Mouse (Mus musculus) lung, embryonic 14.5 days (tissue): Measurements from ENCODE around the gene Pidd1. TPM values are rescaled to one million over a fixed set of nuclear protein-coding genes. Genes with fewer than 3 reads are reported as not detected.
A peak's percentile ranks its signal among the peaks of the same experiment; 100 is the strongest.

Experiments used
- ATAC-seq: fragments of 200-750 bp; cut with Nextera tagmentation; 2 replicates; pipeline ENCODE4 v1.8.0; 2017; ENCODE audit warnings: mild to moderate bottlenecking, moderate TSS enrichment, moderate library complexity; ENCODE audit not compliant: insufficient read depth
- DNase-seq: peaks from one replicate; pipeline ENCODE4 v3.0.0-alpha.2; 2015
- H3K27ac ChIP-seq: fragments of 300-500 bp; sonication (generic); 2 replicates; pipeline ENCODE4 v1.5.1; 2014; ENCODE audit warnings: low read depth, mild to moderate bottlenecking, moderate library complexity
- H3K27me3 ChIP-seq: fragments of 300-500 bp; sonication (generic); 2 replicates; pipeline ENCODE4 v1.6.1; 2014; ENCODE audit warnings: low read length, control low read depth; ENCODE audit not compliant: insufficient read depth
- H3K36me3 ChIP-seq: fragments of 300-500 bp; sonication (generic); 2 replicates; pipeline ENCODE4 v1.6.1; 2014; ENCODE audit warnings: control low read depth; ENCODE audit not compliant: insufficient read depth
- H3K4me1 ChIP-seq: fragments of 300-500 bp; sonication (generic); 2 replicates; pipeline ENCODE4 v1.6.1; 2014; ENCODE audit warnings: antibody characterized with exemption, control low read depth; ENCODE audit not compliant: insufficient read depth
- H3K4me2 ChIP-seq: fragments of 300-500 bp; sonication (generic); 2 replicates; pipeline ENCODE4 v1.6.1; 2014; ENCODE audit warnings: mild to moderate bottlenecking
- H3K4me3 ChIP-seq: fragments of 300-500 bp; sonication (generic); 2 replicates; pipeline ENCODE4 v1.5.1; 2014; ENCODE audit warnings: low read depth, low read length
- H3K9ac ChIP-seq: fragments of 300-500 bp; sonication (generic); 2 replicates; pipeline ENCODE4 v1.6.1; 2014
- H3K9me3 ChIP-seq: fragments of 300-500 bp; sonication (generic); 2 replicates; pipeline ENCODE4 v1.6.1; 2016; ENCODE audit warnings: low read depth, low read length, control low read depth
- CTCF ChIP-seq: IDR thresholded peaks from 2 replicates; pipeline ENCODE4 v1.5.1; 2016; ENCODE audit warnings: antibody characterized with exemption, low read depth
- WGBS: fragments of 180-500 bp; shearing (Covaris S2); extraction: QIAGEN DNeasy Blood & Tissue Kit; methylation state at CpG from one replicate; pipeline ENCODE4 v1.1.7; 2014; 5-methylcytosine and 5-hydroxymethylcytosine counted together
- polyA plus RNA-seq: library from polyadenylated mRNA; unstranded; fragments of >200 nt; fragmentation: Nextera tagmentation; extraction: Ambion mirVana; gene quantifications from 2 replicates; pipeline ENCODE4 v1.2.1, GENCODE M21; 2014

The Pidd1 gene
- polyA plus RNA-seq, 1 experiment from 2014 or later = 14.2 TPM

DNA sequence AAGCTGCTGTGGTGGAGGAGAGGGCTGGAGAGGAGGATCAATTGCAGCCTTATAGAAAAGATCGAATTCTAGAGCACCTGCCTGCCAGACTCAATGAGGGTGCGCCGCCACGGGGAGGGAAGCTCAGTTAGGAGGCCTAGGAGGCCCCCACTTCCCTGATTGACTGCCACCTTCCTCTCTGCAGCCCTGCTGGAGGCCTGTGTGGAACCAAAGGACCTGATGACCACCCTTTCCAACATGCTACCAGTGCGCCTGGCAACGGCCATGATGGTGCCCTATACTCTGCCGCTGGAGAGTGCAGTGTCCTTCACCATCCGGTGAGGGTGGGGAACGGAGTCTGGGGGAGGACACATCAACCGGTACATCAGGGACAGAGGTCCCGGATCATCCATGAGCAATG lies 14.8 kb upstream of the Pidd1 start:
- no peak overlapping the region for H3K4me2 ChIP-seq
- no peaks in the 10 kb centered on the region for H3K9me3 ChIP-seq
- DNase-seq (no peak), ATAC-seq (no peak)
- no peak for TF ChIP-seq CTCF
- WGBS = 92% methylated on average over 11 of the region's 11 CpGs
- H3K36me3 ChIP-seq = peaks cover 11% of the 10 kb centered on the region; the same call in 1 of the 2 replicates
- H3K27me3 ChIP-seq = peaks cover 36% of the 10 kb centered on the region
- H3K9ac ChIP-seq = no peak overlapping the region
- no peak overlapping the region for H3K27ac ChIP-seq
- peaks cover 8% of the 10 kb centered on the region; the same call in 1 of the 2 replicates for H3K4me1 ChIP-seq
- no peak overlapping the region for H3K4me3 ChIP-seq

GRCm38 (mm10) chr7:141457986-141458660 lies 14.3 kb upstream of the Pidd1 start:
- H3K4me1 ChIP-seq = peaks cover 8% of the 10 kb centered on the region; the same call in 1 of the 2 replicates
- H3K27me3 ChIP-seq = peaks cover 31% of the 10 kb centered on the region
- TF ChIP-seq CTCF = peak; percentile 67
- H3K9me3 ChIP-seq = no peaks in the 10 kb centered on the region
- DNase-seq = peak; percentile 57
- H3K36me3 ChIP-seq = peaks cover 11% of the 10 kb centered on the region; the same call in 1 of the 2 replicates
- no peak overlapping the region for H3K9ac ChIP-seq
- 72% methylated on average over 15 of the region's 15 CpGs for WGBS
- no peak overlapping the region for H3K4me3 ChIP-seq
- no peak overlapping the region for H3K27ac ChIP-seq
- no peak for ATAC-seq
- no peak overlapping the region for H3K4me2 ChIP-seq

DNA sequence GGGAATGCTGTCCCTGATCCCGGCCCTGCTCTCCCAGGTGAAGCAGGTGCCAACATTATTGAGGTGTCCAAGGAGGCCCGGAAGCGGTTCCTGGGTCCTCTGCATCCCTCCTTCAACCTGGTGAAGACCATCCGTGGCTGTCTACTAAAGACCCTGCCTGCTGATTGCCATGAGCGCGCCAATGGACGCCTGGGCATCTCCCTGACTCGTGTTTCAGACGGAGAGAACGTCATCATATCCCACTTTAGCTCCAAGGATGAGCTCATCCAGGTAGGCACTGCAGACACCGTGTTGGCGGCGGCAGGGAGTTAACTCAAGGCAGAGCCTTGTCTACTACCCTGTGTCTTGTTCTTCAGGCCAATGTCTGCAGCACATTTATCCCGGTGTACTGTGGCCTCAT lies 13.4 kb upstream of the Pidd1 start:
- H3K4me3 ChIP-seq = no peak overlapping the region
- no peaks in the 10 kb centered on the region for H3K9me3 ChIP-seq
- H3K27ac ChIP-seq = no peak overlapping the region
- no peak overlapping the region for H3K4me2 ChIP-seq
- DNase-seq = no peak
- WGBS = 89% methylated on average over 14 of the region's 14 CpGs
- no peak for TF ChIP-seq CTCF
- H3K4me1 ChIP-seq = peaks cover 8% of the 10 kb centered on the region; the same call in 1 of the 2 replicates
- H3K27me3 ChIP-seq = peaks cover 22% of the 10 kb centered on the region
- no peak overlapping the region for H3K9ac ChIP-seq
- peaks cover 12% of the 10 kb centered on the region; the same call in 1 of the 2 replicates for H3K36me3 ChIP-seq
- no peak for ATAC-seq

- WGBS = 83% methylated on average over 6 of the region's 6 CpGs
- H3K4me3 ChIP-seq = no peak overlapping the region
- peak overlapping the region; percentile 98; the same call in 1 of the 2 replicates for H3K4me2 ChIP-seq
- DNase-seq (no peak), ATAC-seq (no peak)
- H3K27ac ChIP-seq = no peak overlapping the region
- H3K9me3 ChIP-seq = no peaks in the 10 kb centered on the region
- H3K27me3 ChIP-seq = peaks cover 17% of the 10 kb centered on the region
- H3K9ac ChIP-seq = no peak overlapping the region
- TF ChIP-seq CTCF = no peak
- peaks cover 8% of the 10 kb centered on the region; the same call in 1 of the 2 replicates for H3K4me1 ChIP-seq
- peaks cover 17% of the 10 kb centered on the region; the same call in 1 of the 2 replicates for H3K36me3 ChIP-seq
Observed at GRCm38 (mm10) chr7:141456739-141457138, 12.9 kb upstream of the Pidd1 start.

DNA sequence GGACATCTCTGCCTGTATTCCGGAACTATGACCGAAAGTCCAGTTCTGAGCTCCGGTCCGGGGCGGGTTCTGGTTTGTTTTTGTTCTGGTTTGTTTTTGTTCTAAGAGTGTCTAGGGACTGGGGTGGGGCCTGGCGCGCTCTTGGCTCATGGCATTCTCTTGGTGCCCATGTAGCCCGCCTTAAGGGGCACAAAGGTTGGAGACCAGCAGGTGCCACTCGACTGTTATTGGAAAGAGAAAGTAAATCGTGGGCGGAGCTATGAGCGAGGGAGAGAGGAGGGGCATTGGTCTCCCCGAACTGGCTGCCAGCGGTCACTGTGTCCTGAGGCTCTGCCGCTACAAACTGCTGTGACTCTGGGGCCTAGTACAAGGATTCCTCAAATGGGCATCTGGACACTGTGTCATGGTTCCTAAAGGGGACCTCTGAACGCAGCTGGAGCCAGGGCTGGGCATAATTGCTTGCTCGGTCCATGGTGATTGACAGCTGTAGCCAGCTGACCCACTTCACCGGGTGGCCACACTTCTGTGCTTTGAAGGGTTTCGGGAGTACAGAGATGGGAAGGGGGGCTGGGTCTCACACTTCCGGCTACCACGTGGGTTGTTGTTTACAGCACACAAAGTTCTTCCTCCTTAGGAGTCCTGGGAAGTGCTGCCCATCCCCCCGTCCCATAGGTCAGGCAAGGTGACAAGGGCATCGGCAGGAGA lies 11.9 kb upstream of the Pidd1 start:
- no peak for TF ChIP-seq CTCF
- peaks cover 27% of the 10 kb centered on the region for H3K36me3 ChIP-seq
- ATAC-seq (peak; percentile 12; the same call in 1 of the 2 replicates), DNase-seq (peak; percentile 75)
- WGBS = 2% methylated on average over 23 of the region's 23 CpGs
- H3K4me3 ChIP-seq = peak overlapping the region; percentile 60
- H3K4me1 ChIP-seq = peaks cover 8% of the 10 kb centered on the region; the same call in 1 of the 2 replicates
- H3K4me2 ChIP-seq = peak overlapping the region; percentile 98
- H3K9me3 ChIP-seq = no peaks in the 10 kb centered on the region
- peak overlapping the region; percentile 64 for H3K9ac ChIP-seq
- peak overlapping the region; percentile 59 for H3K27ac ChIP-seq
- H3K27me3 ChIP-seq = peaks cover 8% of the 10 kb centered on the region

- Histone ChIP-seq H3K9me3 (no peaks in the 10 kb centered on the region), H3K27me3 (peaks cover 2% of the 10 kb centered on the region; the same call in 1 of the 2 replicates), H3K36me3 (peaks cover 34% of the 10 kb centered on the region), H3K27ac (peak within 1 kb of the TSS; percentile 59), H3K4me2 (peak within 1 kb of the TSS; percentile 98), H3K4me3 (peak within 1 kb of the TSS; percentile 60), H3K9ac (peak within 1 kb of the TSS; percentile 64), H3K4me1 (peaks cover 8% of the 10 kb centered on the region; the same call in 1 of the 2 replicates)
- DNase-seq = peak; percentile 93
- peak; percentile 34 for TF ChIP-seq CTCF
- under 1% methylated on average over 45 of the region's 45 CpGs for WGBS
- ATAC-seq = peak; percentile 82
Observed at GRCm38 (mm10) chr7:141454967-141455551, 11.2 kb upstream of the Pidd1 start, which contains the start of gene Pnpla2. Gene Pnpla2 (plus strand): TSS chr7:141455198.
